Mouse (Mus musculus) natural killer cell, adult 2 months (primary cell): ENCODE measurements around the gene Dab2ip.
A peak's percentile ranks its signal among the peaks of the same experiment; 100 is the strongest.

ENCODE experiments used
- DNase-seq, 2 experiments: peaks; one replicate each; pipeline ENCODE4 v3.0.0; 2022; ENCODE audit warnings: low spot score in 2 of 2

Dab2ip gene

GRCm38 (mm10) chr2:35654795-35655194 lies 96.7 kb downstream of the Dab2ip start:
- no peak for DNase-seq

GRCm38 (mm10) chr2:35655996-35656395 lies 97.9 kb downstream of the Dab2ip start:
- no peak for DNase-seq

GRCm38 (mm10) chr2:35658311-35658710 lies 100.2 kb downstream of the Dab2ip start:
- no peak for DNase-seq

- DNase-seq: no peak
These were observed 101.6 kb downstream of the Dab2ip start for GRCm38 (mm10) chr2:35659578-35660194.

- peak; percentile 50 to 55 for DNase-seq
These were observed 102.9 kb downstream of the Dab2ip start for GRCm38 (mm10) chr2:35660953-35661374.

- DNase-seq: peak; percentile 77 to 79
These were observed 103.5 kb downstream of the Dab2ip start for GRCm38 (mm10) chr2:35661454-35662000.

- peak in 1 of 2 experiments; percentile 32 for DNase-seq
These were observed 104.0 kb downstream of the Dab2ip start for GRCm38 (mm10) chr2:35662001-35662491.

GRCm38 (mm10) chr2:35662738-35663550 lies 104.9 kb downstream of the Dab2ip start:
- no peak for DNase-seq

- DNase-seq: no peak
These were observed 109.7 kb downstream of the Dab2ip start for GRCm38 (mm10) chr2:35667746-35668145.

- DNase-seq: no peak
These were observed 111.2 kb downstream of the Dab2ip start for GRCm38 (mm10) chr2:35669217-35669616.

- no peak for DNase-seq
These were observed 111.7 kb downstream of the Dab2ip start for GRCm38 (mm10) chr2:35669748-35670147.

GRCm38 (mm10) chr2:35670300-35670699 lies 112.2 kb downstream of the Dab2ip start:
- no peak for DNase-seq

GRCm38 (mm10) chr2:35671980-35672910 lies 114.2 kb downstream of the Dab2ip start:
- DNase-seq: no peak

GRCm38 (mm10) chr2:35673181-35673580 lies 115.1 kb downstream of the Dab2ip start:
- DNase-seq: no peak

GRCm38 (mm10) chr2:35673986-35674385 lies 115.9 kb downstream of the Dab2ip start:
- DNase-seq: no peak

- no peak for DNase-seq
These were observed 116.4 kb downstream of the Dab2ip start for GRCm38 (mm10) chr2:35674431-35674830.

- DNase-seq: no peak
These were observed 118.1 kb downstream of the Dab2ip start for GRCm38 (mm10) chr2:35676075-35676665.

- DNase-seq: peak in 1 of 2 experiments; percentile 14
These were observed 119.8 kb downstream of the Dab2ip start for GRCm38 (mm10) chr2:35677855-35678254.

GRCm38 (mm10) chr2:35678440-35678839 lies 120.4 kb downstream of the Dab2ip start:
- no peak for DNase-seq

- peak; percentile 55 to 70 for DNase-seq
These were observed 122.0 kb downstream of the Dab2ip start for GRCm38 (mm10) chr2:35679812-35680672.
